Mouse (Mus musculus) NIH3T3 (cell line): ENCODE data around the gene Gpr88.

ENCODE experiments used
- DNase-seq: peaks from one replicate; pipeline ENCODE4 v3.0.0-alpha.2; 2012; ENCODE audit warnings: low read depth

The Gpr88 gene

DNA sequence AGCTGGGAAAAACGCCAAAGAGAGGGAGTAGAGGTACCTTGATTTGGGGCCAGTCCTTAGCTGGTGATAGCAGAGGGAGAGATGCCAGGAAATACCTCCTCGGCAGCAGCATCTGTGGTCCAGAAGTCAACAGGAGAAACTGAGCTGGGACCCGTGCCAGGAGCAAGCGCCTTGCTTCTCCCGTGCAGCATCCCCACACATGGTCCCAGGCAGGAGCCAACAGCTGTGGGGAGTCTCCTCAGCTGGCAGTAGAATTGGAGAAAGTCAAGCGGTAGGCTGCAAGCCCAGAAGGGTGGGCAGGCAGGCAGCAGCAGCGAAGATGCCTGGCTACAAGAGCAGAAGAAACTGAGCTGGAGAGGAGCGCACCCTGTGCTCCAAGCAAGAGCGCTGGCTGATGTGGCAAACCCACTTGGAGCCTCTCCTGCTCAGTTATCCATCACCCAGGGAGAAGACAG lies at the start of gene Gpr88:
TSS of gene Gpr88 (minus strand) at position 427 of the 455 bp plus-strand sequence.
- DNase-seq = peak; percentile 96

- no peak for DNase-seq
Observed at GRCm38 (mm10) chr3:116302581-116302980, 49.3 kb upstream of the Gpr88 start.

DNA sequence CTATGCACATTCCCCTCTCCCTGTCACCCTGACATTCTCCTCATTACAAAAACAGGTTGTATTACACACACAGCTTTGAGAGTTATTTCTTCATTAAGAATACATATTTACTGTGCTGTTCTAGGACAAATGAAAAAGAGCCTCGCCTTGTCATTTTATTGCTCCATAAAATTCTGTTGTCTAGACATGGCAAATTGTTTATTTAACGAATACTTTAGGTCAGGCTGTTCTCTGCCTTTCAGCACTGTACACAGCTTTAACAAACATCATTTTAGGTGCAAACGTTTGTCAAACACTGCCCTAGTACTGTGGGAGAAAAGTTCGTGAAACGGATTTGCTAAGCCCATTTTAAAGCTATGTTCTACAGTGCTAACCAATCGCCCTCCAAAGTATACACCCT lies 48.5 kb upstream of the Gpr88 start:
- DNase-seq = no peak

GRCm38 (mm10) chr3:116298727-116299126 lies 45.4 kb upstream of the Gpr88 start:
- peak; percentile 75 for DNase-seq

DNA sequence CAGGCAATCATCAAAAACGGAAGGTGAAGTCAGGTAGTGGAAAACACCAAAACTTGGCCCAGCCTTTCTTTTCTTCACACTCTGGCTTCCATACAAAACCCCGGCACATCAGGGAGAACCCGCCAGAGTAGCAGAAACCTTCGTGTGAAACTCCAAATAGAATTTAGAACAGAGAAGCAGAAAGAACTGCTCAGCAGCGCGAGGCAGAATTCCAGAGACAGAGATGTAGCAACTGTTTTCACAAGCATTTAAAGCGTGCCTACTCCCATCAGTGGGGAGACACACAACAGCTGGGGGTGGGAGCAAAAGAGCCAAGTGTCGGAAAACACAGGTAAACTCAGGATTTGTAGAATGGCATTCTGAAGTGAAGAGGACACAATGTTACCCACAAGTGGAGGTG lies 44.7 kb upstream of the Gpr88 start:
- DNase-seq = no peak

- DNase-seq = no peak
Observed at GRCm38 (mm10) chr3:116297170-116297569, 43.9 kb upstream of the Gpr88 start.

- DNase-seq = no peak
Observed at GRCm38 (mm10) chr3:116290041-116290815, 36.9 kb upstream of the Gpr88 start.

- DNase-seq = no peak
Observed at GRCm38 (mm10) chr3:116288833-116289232, 35.5 kb upstream of the Gpr88 start.

GRCm38 (mm10) chr3:116284735-116285134 lies 31.4 kb upstream of the Gpr88 start:
- DNase-seq = no peak

GRCm38 (mm10) chr3:116283996-116284395 lies 30.7 kb upstream of the Gpr88 start:
- no peak for DNase-seq

GRCm38 (mm10) chr3:116281663-116282062 lies 28.4 kb upstream of the Gpr88 start:
- DNase-seq = no peak

- no peak for DNase-seq
Observed at GRCm38 (mm10) chr3:116277146-116277545, 23.8 kb upstream of the Gpr88 start.

GRCm38 (mm10) chr3:116271679-116272078 lies 18.4 kb upstream of the Gpr88 start:
- DNase-seq = no peak

DNA sequence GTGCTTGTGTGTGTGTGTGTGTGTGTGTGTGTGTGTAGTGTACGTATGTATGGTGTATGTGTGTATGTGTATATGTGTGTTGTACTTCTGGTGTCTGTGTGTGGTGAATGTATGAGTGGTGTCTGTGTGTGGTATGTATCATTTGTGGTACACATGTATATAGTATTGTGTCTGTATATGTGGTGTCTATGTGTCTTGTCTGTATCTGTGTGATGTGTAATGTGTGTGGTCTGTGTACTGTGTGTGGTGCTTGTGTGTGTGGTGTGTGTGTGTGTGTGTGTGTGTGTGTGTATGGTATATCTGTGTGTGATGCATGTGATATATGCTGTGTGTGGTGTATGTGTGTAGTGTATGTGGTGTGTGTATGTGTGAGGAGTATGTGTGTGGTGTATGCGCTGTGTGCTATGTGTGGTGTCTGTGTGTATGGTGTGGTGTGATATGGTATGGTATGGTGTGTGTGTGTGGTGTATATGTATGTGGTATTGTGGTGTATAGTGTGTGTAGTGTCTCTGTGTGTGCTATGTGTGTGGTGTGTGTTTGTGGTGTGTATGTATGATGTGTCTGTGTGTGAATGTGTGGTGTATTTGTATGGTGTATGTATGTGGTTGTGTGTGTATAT lies 13.8 kb upstream of the Gpr88 start:
- DNase-seq = no peak

- peak; percentile 80 for DNase-seq
Observed at GRCm38 (mm10) chr3:116266360-116266759, 13.1 kb upstream of the Gpr88 start.

DNA sequence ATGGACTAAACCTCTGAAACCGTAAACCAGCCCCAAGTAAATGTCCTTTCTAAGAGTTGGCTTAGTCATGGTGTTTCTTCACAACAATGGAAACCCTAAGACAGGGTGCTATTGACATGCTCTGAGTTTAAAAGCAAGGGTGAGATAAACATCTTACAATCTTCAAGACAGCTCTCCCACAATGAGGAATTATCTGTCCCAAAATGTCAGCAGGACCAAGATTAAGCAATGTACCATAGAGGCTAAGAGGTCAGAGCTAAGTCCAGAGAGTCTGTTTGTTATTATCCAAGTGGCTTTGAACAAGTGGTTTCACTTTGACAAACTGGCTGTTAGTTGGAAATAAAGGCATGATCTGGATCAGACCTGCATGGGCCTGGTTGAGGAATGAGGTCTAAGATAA lies 10.7 kb upstream of the Gpr88 start:
- peak; percentile 44 for DNase-seq

DNA sequence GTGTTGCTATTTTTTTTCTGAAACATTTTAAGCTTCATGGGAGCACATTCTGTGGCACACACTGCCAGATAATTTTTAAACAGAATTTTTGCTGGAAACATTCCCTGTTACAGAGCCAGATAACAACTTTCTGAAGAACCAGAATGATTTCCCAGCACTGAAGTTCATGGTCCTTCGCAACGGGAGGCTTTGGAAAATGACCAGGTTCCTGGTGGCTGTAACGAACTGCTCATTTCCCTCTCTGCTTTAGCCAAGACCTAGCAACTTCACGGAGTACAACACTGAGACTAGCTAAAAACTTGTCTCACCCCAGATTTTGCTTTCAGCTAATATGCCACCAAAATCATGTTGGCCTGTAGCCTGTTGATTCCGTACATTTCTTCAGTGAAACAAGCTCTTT lies 9.8 kb upstream of the Gpr88 start:
- DNase-seq = peak; percentile 64

- DNase-seq = no peak
Observed at GRCm38 (mm10) chr3:116256104-116256503, 2.8 kb upstream of the Gpr88 start.

DNA sequence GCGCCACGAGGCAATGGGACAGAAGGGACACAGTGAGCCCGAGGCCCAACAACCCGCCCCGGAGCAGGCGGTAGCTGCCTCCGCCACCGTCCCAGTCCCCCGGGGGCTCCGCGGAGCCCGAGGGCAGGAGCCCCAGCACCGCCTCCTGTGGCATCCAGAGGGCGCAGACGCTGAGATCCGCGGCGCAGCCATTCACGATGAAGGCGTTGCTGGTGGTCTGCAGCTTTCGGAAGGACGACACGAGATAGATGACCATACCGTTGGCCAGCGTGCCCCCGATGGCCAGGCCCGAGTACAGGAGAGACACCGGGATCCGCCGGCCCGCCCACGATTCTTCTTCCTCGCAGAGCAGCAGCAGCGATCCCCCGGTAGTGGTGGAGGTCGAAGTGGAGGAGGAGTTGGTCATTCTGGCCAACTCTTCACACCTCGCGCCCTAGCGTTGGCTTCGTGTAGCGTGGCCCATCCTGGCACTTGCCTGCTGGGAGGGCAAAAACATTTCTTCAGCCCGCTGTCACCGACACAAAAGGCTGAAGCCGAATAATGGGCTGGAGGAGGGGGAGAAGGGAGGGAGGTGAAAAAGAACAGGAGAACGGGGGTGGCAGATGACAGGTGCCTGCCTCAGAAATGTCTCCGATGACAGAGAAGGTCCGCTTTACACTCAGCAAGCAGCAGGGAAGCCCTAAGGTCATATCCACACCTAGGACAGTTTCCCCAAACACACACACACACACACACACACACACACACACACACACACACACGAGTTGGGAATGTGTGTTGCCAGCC lies 855 bp downstream of the Gpr88 start:
- peak; percentile 16 for DNase-seq

DNA sequence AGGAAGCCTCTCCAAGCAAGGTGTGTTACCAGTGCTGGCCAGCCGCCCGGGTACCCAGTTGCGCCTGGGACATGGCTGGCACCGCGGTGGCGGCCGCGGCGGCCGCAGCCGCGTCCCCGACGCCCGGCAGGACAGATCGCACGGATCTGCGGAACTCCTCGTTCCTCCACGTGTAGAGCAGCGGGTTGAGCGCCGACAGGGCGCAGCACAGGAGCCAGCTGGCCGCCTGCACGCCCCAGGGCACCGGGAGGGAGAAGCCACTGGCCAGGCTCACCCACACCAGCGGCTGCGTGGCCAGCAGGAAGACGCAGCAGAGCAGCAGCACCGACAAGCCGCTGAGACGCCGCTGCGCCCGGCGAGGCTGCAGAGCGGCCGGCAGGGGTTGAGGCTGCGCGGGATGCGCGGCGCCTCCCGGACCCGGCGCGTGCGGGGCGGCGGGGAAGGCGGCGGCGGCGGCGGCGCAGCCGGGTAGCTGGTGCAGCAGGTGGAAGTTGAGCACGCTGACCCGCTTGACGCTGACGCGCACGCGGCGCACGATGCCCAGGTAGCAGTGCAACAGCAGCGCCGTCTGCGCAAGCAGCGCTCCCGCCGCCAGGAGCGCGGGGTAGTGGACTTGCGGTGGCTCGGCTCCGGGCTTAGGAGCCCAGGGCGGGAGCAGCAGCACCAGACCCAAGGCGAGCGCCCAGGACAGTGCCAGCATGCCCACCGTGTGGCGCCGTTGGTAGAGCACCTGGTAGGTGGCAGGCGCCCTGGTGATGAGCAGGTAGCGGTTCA lies 1.6 kb downstream of the Gpr88 start:
- DNase-seq = no peak

- no peak for DNase-seq
Observed at GRCm38 (mm10) chr3:116249026-116249425, 4.3 kb downstream of the Gpr88 start.

- no peak for DNase-seq
Observed at GRCm38 (mm10) chr3:116244476-116244875, 8.8 kb downstream of the Gpr88 start.
